Mouse (Mus musculus) MEL (cell line): ENCODE measurements around the gene Olfr272.

Experiments
- EP300 ChIP-seq, 2 experiments: IDR thresholded peaks; 2 replicates each; pipeline ENCODE4 v1.6.1; 2011; ENCODE audit warnings: improper control_type of control experiment in 2 of 2, low read length in 2 of 2, low read depth in 1 of 2, mild to moderate bottlenecking in 1 of 2
- GATA1 ChIP-seq: IDR thresholded peaks from 2 replicates; pipeline ENCODE4 v1.6.1; 2011; ENCODE audit warnings: low read depth, low read length, improper control_type of control experiment
- MAX ChIP-seq: IDR thresholded peaks from 2 replicates; pipeline ENCODE4 v1.6.1; 2011; ENCODE audit warnings: low read length, improper control_type of control experiment
- MAZ ChIP-seq: IDR thresholded peaks from 2 replicates; pipeline ENCODE4 v1.6.1; 2012; ENCODE audit warnings: low read depth, mild to moderate bottlenecking, inconsistent platforms, low read length, improper control_type of control experiment
- MYC ChIP-seq: IDR thresholded peaks from 2 replicates; pipeline ENCODE4 v1.6.1; 2011; ENCODE audit warnings: low read depth, mild to moderate bottlenecking, low read length, improper control_type of control experiment, moderate library complexity

DNA sequence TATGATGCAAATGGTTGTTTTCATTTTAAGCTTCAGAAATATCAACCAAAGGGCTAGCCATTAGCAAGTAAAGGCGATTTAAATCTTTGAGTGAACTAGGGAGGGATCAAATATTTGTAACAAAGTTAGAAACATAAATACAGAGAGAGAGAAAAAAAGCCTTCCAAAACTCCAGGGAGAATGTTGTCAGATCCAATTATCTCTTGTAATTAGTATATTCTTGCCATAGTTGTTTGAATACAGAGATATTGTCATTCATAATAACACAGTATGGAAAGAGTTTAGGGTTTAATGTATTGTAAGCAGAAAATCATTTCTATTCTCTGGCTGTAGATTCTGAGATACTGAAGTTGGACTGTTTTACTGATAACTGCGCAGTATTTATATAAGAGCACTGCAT lies at the start of gene Olfr272:
- no peak for TF ChIP-seq MYC
- no peak for TF ChIP-seq EP300 (IDR thresholded peaks at IDR 0.05; ENCODE audit: low read depth in 1 of 2, low read length in 2 of 2)
- TF ChIP-seq MAZ: no peak
- TF ChIP-seq MAX: no peak
- TF ChIP-seq GATA1: no peak
